8 mouse cellular contexts compared by ENCODE assay signal in genomic region chr17:86962297-86962893, GRCm38 (mm10). TPM values are rescaled to one million over a fixed set of nuclear protein-coding genes. Genes with fewer than 3 reads are reported as not detected.
A peak's percentile ranks its signal among the peaks of the same experiment; 100 is the strongest.
DNase-seq lines count a peak whose midpoint lies in the region.

No protein-coding gene starts in this region.

- DNase-seq in ZHBTc4 (ENCODE audit: low read depth, low spot score), result peak; percentile 84
- DNase-seq in cerebellum, postnatal 4 days (ENCODE audit: low spot score in 2 of 2), result peak; percentile 61 to 80
- DNase-seq in gastrocnemius, postnatal 10 days, result peak; percentile 81
- peak; percentile 88 for DNase-seq in induced T-regulatory cell, adult 2 months (ENCODE audit: low read depth)
- DNase-seq in left cerebral cortex, adult 9 months (ENCODE audit: low spot score in 2 of 2), result peak; percentile 78 to 89
- peak; percentile 90 to 91 for DNase-seq in right cerebral cortex, postnatal 10 days (ENCODE audit: low spot score in 2 of 2)
- peak; percentile 90 for DNase-seq in urinary bladder, postnatal 14 days (ENCODE audit: low spot score)

- H3K36me3 ChIP-seq in megakaryocyte, embryonic 14.5 days (replicated peaks; ENCODE audit: low read length), result no peaks in the 10 kb centered on the region

- H3K9me3 ChIP-seq in megakaryocyte, embryonic 14.5 days, result no peaks in the 10 kb centered on the region

- peak overlapping the region; percentile 93 for H3K4me3 ChIP-seq in megakaryocyte, embryonic 14.5 days (replicated peaks)

- peaks cover 75% of the 10 kb centered on the region for H3K27me3 ChIP-seq in megakaryocyte, embryonic 14.5 days (replicated peaks)

- peaks cover 36% of the 10 kb centered on the region for H3K4me1 ChIP-seq in megakaryocyte, embryonic 14.5 days

RNA-seq across cellular contexts. Expression of gene Rhoq, which starts 0.5 kb away (rescaled TPM):
- total RNA-seq in gastrocnemius, postnatal 10 days (2021), result 100 to 1,000 TPM; 145 to 153 TPM
- 0.77 TPM in 1 of 2 replicates, not detected in the other for polyA plus RNA-seq in megakaryocyte, embryonic 14.5 days (2012; ENCODE audit: insufficient read depth, low replicate concordance)

RNA-seq across cellular contexts. Expression of gene Atp6v1e2, which starts 14.7 kb away (rescaled TPM):
- not detected for total RNA-seq in gastrocnemius, postnatal 10 days (2021)
- polyA plus RNA-seq in megakaryocyte, embryonic 14.5 days (2012; ENCODE audit: insufficient read depth, low replicate concordance), result not detected in 2 replicates

RNA-seq across cellular contexts. Expression of gene Tmem247, which starts 45.2 kb away (rescaled TPM):
- not detected for total RNA-seq in gastrocnemius, postnatal 10 days (2021)
- not detected in 2 replicates for polyA plus RNA-seq in megakaryocyte, embryonic 14.5 days (2012; ENCODE audit: insufficient read depth, low replicate concordance)

Comparison
In these comparisons a context has a peak if more than half of its experiments do, and no peak if none do; other contexts are left out.
1. Peak in every context shown above with its lines: DNase-seq and H3K4me3 ChIP-seq.